Mouse (Mus musculus) midbrain, postnatal 0 days (tissue): ENCODE data around the gene Rlbp1. TPM values are rescaled to one million over a fixed set of nuclear protein-coding genes. Genes with fewer than 3 reads are reported as not detected.

Experiments
- ATAC-seq: fragments of 200-750 bp; cut with Nextera tagmentation; 2 replicates; pipeline ENCODE4 v1.8.0; 2017; ENCODE audit warnings: moderate number of reproducible peaks, mild to moderate bottlenecking, moderate TSS enrichment, moderate library complexity; ENCODE audit not compliant: low FRiP score
- DNase-seq: peaks from one replicate; pipeline ENCODE4 v3.0.0-alpha.2; 2015; ENCODE audit warnings: low spot score
- H3K27ac ChIP-seq: fragments of 300-500 bp; sonication (generic); 2 replicates; pipeline ENCODE4 v1.5.1; 2014; ENCODE audit warnings: low read depth, mild to moderate bottlenecking, low read length, mixed read lengths
- H3K27me3 ChIP-seq: fragments of 300-500 bp; sonication (generic); 2 replicates; pipeline ENCODE4 v1.6.1; 2014; ENCODE audit warnings: low read length, control low read depth, mixed read lengths; ENCODE audit not compliant: insufficient read depth
- H3K36me3 ChIP-seq: fragments of 300-500 bp; sonication (generic); 2 replicates; pipeline ENCODE4 v1.6.1; 2014; ENCODE audit warnings: low read length, control low read depth, mixed read lengths; ENCODE audit not compliant: insufficient read depth
- H3K4me1 ChIP-seq: fragments of 300-500 bp; sonication (generic); 2 replicates; pipeline ENCODE4 v1.6.1; 2014; ENCODE audit warnings: mild to moderate bottlenecking, control low read depth, antibody characterized with exemption, low read length, mixed read lengths; ENCODE audit not compliant: insufficient read depth
- H3K4me2 ChIP-seq: fragments of 300-500 bp; sonication (generic); 2 replicates; pipeline ENCODE4 v1.6.1; 2014; ENCODE audit warnings: low read depth, mild to moderate bottlenecking, low read length, mixed read lengths; ENCODE audit not compliant: poor library complexity, severe bottlenecking
- H3K4me3 ChIP-seq: fragments of 300-500 bp; sonication (generic); 2 replicates; pipeline ENCODE4 v1.5.1; 2014; ENCODE audit warnings: low read depth, mild to moderate bottlenecking, low read length, moderate library complexity
- H3K9ac ChIP-seq: fragments of 300-500 bp; sonication (generic); replicated peaks from 2 replicates; pipeline ENCODE4 v1.6.1; 2014; ENCODE audit warnings: mild to moderate bottlenecking, low read length, moderate library complexity, mixed read lengths; ENCODE audit not compliant: poor library complexity, severe bottlenecking
- H3K9me3 ChIP-seq: fragments of 300-500 bp; sonication (generic); 2 replicates; pipeline ENCODE4 v1.6.1; 2016; ENCODE audit warnings: low read length, control low read depth
- CTCF ChIP-seq: IDR thresholded peaks from 2 replicates; pipeline ENCODE4 v1.5.1; 2016; ENCODE audit warnings: antibody characterized with exemption, mild to moderate bottlenecking
- WGBS: fragments of 180-500 bp; shearing (Covaris S2); extraction: QIAGEN DNeasy Blood & Tissue Kit; methylation state at CpG from one replicate; pipeline ENCODE4 v1.1.7; 2014; 5-methylcytosine and 5-hydroxymethylcytosine counted together
- polyA plus RNA-seq: library from polyadenylated mRNA; unstranded; fragments of >200 nt; fragmentation: Nextera tagmentation; extraction: Ambion mirVana; gene quantifications from 2 replicates; pipeline ENCODE4 v1.2.1, GENCODE M21; 2015
- total RNA-seq: library from RNA; depleted of rRNA; stranded (reverse); fragments of >200 nt; gene quantifications from 2 replicates; pipeline ENCODE4 v1.2.3, GENCODE M21; 2014

The Rlbp1 gene
- total and polyA plus RNA-seq, 2 experiments from 2014 or later: 8.4 to 10.6 TPM

DNA sequence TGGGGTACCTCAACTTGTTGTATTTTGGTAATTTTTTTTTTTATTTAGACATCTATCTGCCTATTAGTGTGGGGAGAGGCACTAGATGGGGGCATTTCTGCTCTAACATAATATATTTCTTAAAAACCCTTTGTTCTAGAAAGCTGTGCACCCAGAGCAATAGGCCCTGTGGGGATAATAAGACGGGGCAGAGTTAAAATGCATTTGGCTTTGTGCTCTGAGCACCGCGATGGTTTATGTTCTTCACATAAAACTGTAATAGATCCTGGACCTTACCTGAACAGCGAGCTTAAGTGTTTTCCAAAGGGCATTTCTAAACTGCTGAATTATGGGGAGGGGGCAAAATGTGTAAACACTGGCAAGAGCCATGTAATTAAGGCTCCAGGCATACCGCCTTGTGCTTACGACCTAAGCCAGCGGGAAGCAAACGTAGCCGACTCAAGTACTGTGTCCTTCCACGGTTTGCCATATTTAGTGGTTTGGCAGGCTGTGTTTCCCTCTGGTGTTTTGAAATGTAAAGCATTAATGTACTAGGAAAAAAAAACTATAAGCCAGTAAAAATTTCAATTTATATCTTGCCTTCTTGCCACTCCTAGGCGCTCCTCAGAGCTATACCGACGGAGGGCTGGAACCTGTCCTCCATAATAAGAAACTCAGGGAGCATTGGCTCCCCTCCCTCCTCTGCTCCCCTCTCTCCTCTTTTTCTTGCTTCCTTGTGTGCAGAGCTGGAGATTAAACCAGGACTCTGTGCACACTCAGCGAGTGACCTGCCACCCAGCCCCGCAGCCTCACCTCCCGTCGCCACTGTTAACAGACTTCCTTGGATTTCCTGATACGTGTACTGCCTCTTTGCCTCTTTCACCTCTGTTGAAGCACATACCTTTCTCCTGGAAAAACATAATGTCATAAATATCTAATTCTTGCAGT, 27.9 kb upstream of the Rlbp1 start:
- WGBS: 75% methylated on average over 18 of the region's 18 CpGs

DNA sequence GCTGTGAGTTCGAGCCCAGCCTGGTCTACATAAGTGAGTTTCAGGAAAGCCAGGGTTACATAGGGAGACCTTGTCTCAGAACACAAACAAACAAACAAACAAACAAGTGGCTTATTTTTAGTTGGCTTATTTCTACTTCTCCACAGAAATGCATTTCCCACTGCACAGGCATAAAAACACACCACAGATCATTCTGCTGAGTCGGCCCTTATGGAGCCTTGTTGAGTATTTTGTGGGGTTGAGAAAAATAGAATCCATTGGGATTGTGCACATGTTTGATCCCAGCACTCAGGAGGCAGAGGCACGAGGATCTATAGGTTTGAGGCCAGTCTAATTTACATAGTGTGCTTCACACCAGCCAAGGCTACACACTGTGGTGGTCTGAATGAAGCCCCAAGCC, 13.4 kb upstream of the Rlbp1 start:
- no peak overlapping the region for H3K9ac ChIP-seq
- H3K27me3 ChIP-seq: no peaks in the 10 kb centered on the region
- no peaks in the 10 kb centered on the region for H3K9me3 ChIP-seq
- no peaks in the 10 kb centered on the region for H3K4me1 ChIP-seq
- no peaks in the 10 kb centered on the region for H3K36me3 ChIP-seq
- WGBS: 83% methylated on average over 3 of the region's 3 CpGs
- TF ChIP-seq CTCF: no peak
- H3K4me2 ChIP-seq: no peak overlapping the region
- H3K27ac ChIP-seq: no peak overlapping the region
- H3K4me3 ChIP-seq: no peak overlapping the region
- DNase-seq (no peak), ATAC-seq (no peak)

More for the DNA sequence above, 27.9 kb upstream of the Rlbp1 start:
- Histone ChIP-seq H3K36me3 (no peaks in the 10 kb centered on the region), H3K4me1 (no peaks in the 10 kb centered on the region), H3K9me3 (no peaks in the 10 kb centered on the region), H3K4me2 (no peak overlapping the region), H3K27me3 (no peaks in the 10 kb centered on the region), H3K9ac (no peak overlapping the region), H3K4me3 (no peak overlapping the region), H3K27ac (no peak overlapping the region)
- TF ChIP-seq CTCF: no peak
- ATAC-seq: no peak
- no peak for DNase-seq

GRCm38 (mm10) chr7:79398971-79399370, 12.1 kb upstream of the Rlbp1 start:
- WGBS: 65% methylated on average over 12 of the region's 12 CpGs
- Histone ChIP-seq H3K36me3 (no peaks in the 10 kb centered on the region), H3K4me1 (no peaks in the 10 kb centered on the region), H3K9me3 (no peaks in the 10 kb centered on the region), H3K4me3 (no peak overlapping the region), H3K9ac (no peak overlapping the region), H3K27me3 (no peaks in the 10 kb centered on the region), H3K27ac (no peak overlapping the region), H3K4me2 (no peak overlapping the region)
- no peak for ATAC-seq
- DNase-seq: no peak
- no peak for TF ChIP-seq CTCF

- WGBS: 93% methylated on average over 8 of the region's 8 CpGs
- Histone ChIP-seq H3K4me3 (no peak overlapping the region), H3K4me1 (no peaks in the 10 kb centered on the region), H3K4me2 (no peak overlapping the region), H3K9me3 (no peaks in the 10 kb centered on the region), H3K27ac (no peak overlapping the region), H3K9ac (no peak overlapping the region), H3K27me3 (no peaks in the 10 kb centered on the region), H3K36me3 (no peaks in the 10 kb centered on the region)
- no peak for DNase-seq
- no peak for ATAC-seq
- TF ChIP-seq CTCF: no peak
Measured at GRCm38 (mm10) chr7:79398426-79398825, 11.6 kb upstream of the Rlbp1 start.

GRCm38 (mm10) chr7:79397446-79397963, 10.7 kb upstream of the Rlbp1 start:
- Histone ChIP-seq H3K27ac (no peak overlapping the region), H3K4me1 (peaks cover 1% of the 10 kb centered on the region; the same call in 1 of the 2 replicates), H3K4me3 (no peak overlapping the region), H3K36me3 (no peaks in the 10 kb centered on the region), H3K4me2 (no peak overlapping the region), H3K9me3 (no peaks in the 10 kb centered on the region), H3K9ac (no peak overlapping the region), H3K27me3 (no peaks in the 10 kb centered on the region)
- ATAC-seq: no peak
- TF ChIP-seq CTCF: no peak
- 86% methylated on average over 10 of the region's 10 CpGs for WGBS
- DNase-seq: no peak

DNA sequence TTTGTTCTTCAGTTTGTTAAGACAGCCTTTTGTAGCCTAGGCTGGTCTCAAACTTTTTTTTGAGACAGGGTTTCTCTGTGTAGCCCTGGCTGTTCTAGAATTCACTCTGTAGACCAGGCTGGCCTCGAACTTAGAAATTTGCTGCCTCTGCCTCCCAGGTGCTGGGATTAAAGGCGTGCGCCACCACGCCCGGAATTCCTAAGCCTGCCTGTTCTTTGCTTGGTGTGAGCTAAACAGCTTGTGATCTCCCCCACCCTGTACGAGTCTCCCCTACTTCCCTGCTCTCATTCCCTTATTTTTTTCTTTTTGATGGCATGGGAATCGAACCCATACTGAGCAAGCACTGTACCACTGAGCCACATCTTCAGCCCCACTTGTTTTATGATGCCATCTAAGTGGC, 8.3 kb upstream of the Rlbp1 start:
- no peaks in the 10 kb centered on the region for H3K9me3 ChIP-seq
- no peak overlapping the region for H3K4me2 ChIP-seq
- H3K9ac ChIP-seq: no peak overlapping the region
- DNase-seq (no peak), ATAC-seq (no peak)
- peaks cover 4% of the 10 kb centered on the region; the same call in 1 of the 2 replicates for H3K4me1 ChIP-seq
- H3K4me3 ChIP-seq: no peak overlapping the region
- WGBS: 93% methylated on average over 7 of the region's 7 CpGs
- H3K27ac ChIP-seq: no peak overlapping the region
- no peak for TF ChIP-seq CTCF
- no peaks in the 10 kb centered on the region for H3K36me3 ChIP-seq
- H3K27me3 ChIP-seq: no peaks in the 10 kb centered on the region
